In the genomic region with DNA sequence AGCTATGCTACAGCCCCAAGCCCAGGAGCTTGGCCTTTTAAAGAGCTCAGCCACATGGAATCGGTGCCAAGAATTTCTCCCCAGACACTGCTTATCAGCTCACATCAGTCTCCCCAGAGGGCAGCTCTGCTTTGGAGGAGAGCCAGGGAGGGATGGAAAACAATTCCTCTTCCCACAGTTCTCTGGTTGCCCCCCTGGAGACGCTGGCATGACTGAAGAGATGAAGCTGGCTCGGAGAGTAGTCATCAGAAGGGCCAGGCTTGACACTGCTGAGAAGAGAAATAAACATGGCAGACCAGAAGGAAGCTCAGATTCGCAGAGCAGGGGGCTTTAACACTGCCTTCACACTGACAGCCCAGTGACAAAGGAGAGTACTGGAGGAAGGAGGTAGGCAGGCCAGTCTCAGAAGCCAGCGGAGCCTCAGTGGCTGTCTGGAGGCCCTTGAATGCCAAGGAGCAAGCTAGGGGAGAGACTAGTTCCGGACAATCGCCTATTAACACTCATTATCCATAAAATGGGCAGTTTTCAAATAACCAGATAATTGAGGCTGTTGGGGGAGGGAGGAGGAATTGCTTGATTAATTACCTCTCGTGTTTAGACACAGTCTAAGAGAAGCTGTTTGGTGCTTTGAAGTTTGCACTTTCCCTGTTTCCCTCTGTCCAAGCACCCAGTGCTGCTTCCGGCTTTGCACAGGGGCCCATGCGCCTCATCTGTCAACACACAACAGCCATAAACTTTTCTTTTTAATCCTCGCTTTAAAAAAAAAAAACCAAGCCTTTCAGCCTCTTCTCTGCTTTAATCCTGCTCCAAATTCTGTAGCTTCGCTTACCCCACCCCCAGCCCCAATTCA, we compare ENCODE assay signal across 9 mouse cellular contexts.
DNase-seq lines count a peak whose midpoint lies in the region; ATAC-seq and TF ChIP-seq lines count a peak whose summit lies in the region.
"Had no signal": no experiment of that assay in that cellular context is flagged by ENCODE, and none has a peak within 500 bp of the region (broad histone marks: within the 10 kb centered on the region; RNA-seq: fewer than 3 reads in every experiment).

No protein-coding gene starts in this region.

- WGBS in kidney, embryonic 15.5 days: 14% methylated on average over 12 of the region's 12 CpGs
- 27% methylated on average over 12 of the region's 12 CpGs for WGBS in hindbrain, embryonic 14.5 days
- WGBS in midbrain, embryonic 12.5 days: 30% methylated on average over 12 of the region's 12 CpGs

- H3K36me3 ChIP-seq in kidney, embryonic 15.5 days: no peaks in the 10 kb centered on the region
- no peaks in the 10 kb centered on the region for H3K36me3 ChIP-seq in hindbrain, embryonic 14.5 days (replicated peaks; ENCODE audit: control insufficient read depth, insufficient read depth)
- H3K36me3 ChIP-seq in midbrain, embryonic 12.5 days: no peaks in the 10 kb centered on the region

- ATAC-seq in kidney, embryonic 15.5 days (replicated peaks; ENCODE audit: low FRiP score): peak; percentile 77
- ATAC-seq in hindbrain, embryonic 14.5 days (ENCODE audit: low FRiP score): peak; percentile 54
- peak; percentile 59; the same call in 1 of the 2 replicates for ATAC-seq in midbrain, embryonic 12.5 days (ENCODE audit: low FRiP score, low read depth)
- ATAC-seq in cerebellum, adult (ENCODE audit: insufficient number of reproducible peaks, low FRiP score, low TSS enrichment): no peak

- H3K4me3 ChIP-seq in kidney, embryonic 15.5 days (replicated peaks): no peak overlapping the region
- no peak overlapping the region for H3K4me3 ChIP-seq in hindbrain, embryonic 14.5 days (replicated peaks; ENCODE audit: low read length)
- H3K4me3 ChIP-seq in midbrain, embryonic 12.5 days: no peak overlapping the region

- H3K4me2 ChIP-seq in kidney, embryonic 15.5 days: no peak overlapping the region
- H3K4me2 ChIP-seq in hindbrain, embryonic 14.5 days (replicated peaks): no peak overlapping the region
- H3K4me2 ChIP-seq in midbrain, embryonic 12.5 days (replicated peaks): no peak overlapping the region

- no peak for TF ChIP-seq CTCF in brain, embryonic 14.5 days (IDR thresholded peaks at IDR 0.05; ENCODE audit: borderline replicate concordance, extremely low read depth, insufficient read depth, insufficient read length)

- H3K27ac ChIP-seq in kidney, embryonic 15.5 days: peak overlapping the region; percentile 78
- peak overlapping the region; percentile 5; the same call in 1 of the 2 replicates for H3K27ac ChIP-seq in hindbrain, embryonic 14.5 days
- no peak overlapping the region; the same call in 1 of the 2 replicates for H3K27ac ChIP-seq in midbrain, embryonic 12.5 days (replicated peaks)

- no peak overlapping the region for H3K9ac ChIP-seq in kidney, embryonic 15.5 days
- no peak overlapping the region for H3K9ac ChIP-seq in hindbrain, embryonic 14.5 days
- no peak overlapping the region for H3K9ac ChIP-seq in midbrain, embryonic 12.5 days (replicated peaks)

- H3K27me3 ChIP-seq in kidney, embryonic 15.5 days: no peaks in the 10 kb centered on the region
- H3K27me3 ChIP-seq in hindbrain, embryonic 14.5 days (ENCODE audit: control insufficient read depth, insufficient read depth, low read length): no peaks in the 10 kb centered on the region
- no peaks in the 10 kb centered on the region; the same call in 1 of the 2 replicates for H3K27me3 ChIP-seq in midbrain, embryonic 12.5 days

- H3K4me1 ChIP-seq in kidney, embryonic 15.5 days: peaks cover 30% of the 10 kb centered on the region
- no peaks in the 10 kb centered on the region for H3K4me1 ChIP-seq in hindbrain, embryonic 14.5 days (replicated peaks; ENCODE audit: control insufficient read depth, insufficient read depth, low read length)
- peaks cover 10% of the 10 kb centered on the region for H3K4me1 ChIP-seq in midbrain, embryonic 12.5 days

- DNase-seq in kidney, adult 8-10 months: no peak
- DNase-seq in brain, embryonic 14.5 days (ENCODE audit: low read depth): peak; percentile 86
- DNase-seq in hindbrain, embryonic 14.5 days (ENCODE audit: low spot score): peak; percentile 60
- no peak for DNase-seq in heart, adult 18-20 months
- DNase-seq in layer of hippocampus, postnatal 14 days (ENCODE audit: low spot score in 2 of 2): no peak
- DNase-seq: heart, postnatal 4 days had no signal

- no peak for TF ChIP-seq POLR2A in brain, embryonic 14.5 days (IDR thresholded peaks at IDR 0.05; ENCODE audit: borderline replicate concordance, extremely low read depth, insufficient read depth, insufficient read length, poor library complexity, severe bottlenecking)

- no peaks in the 10 kb centered on the region for H3K9me3 ChIP-seq in kidney, embryonic 15.5 days (replicated peaks)
- no peaks in the 10 kb centered on the region for H3K9me3 ChIP-seq in hindbrain, embryonic 14.5 days (ENCODE audit: control insufficient read depth, low read length)
- H3K9me3 ChIP-seq in midbrain, embryonic 12.5 days: 0 out of 2 replicates have a peak, but pooled peaks cover 3% of the 10 kb centered on the region

Comparison
In these comparisons a context has a peak if more than half of its experiments do, and no peak if none do; other contexts are left out.
1. DNase-seq: peak in brain, embryonic 14.5 days (single experiment) and hindbrain, embryonic 14.5 days (single experiment); none in kidney, adult 8-10 months (0 of 2), heart, adult 18-20 months (0 of 2) and layer of hippocampus, postnatal 14 days (0 of 2).